Mouse (Mus musculus) heart, adult 8-10 months (tissue): Measurements from ENCODE around the gene Dixdc1. TPM values are rescaled to one million over a fixed set of nuclear protein-coding genes. Genes with fewer than 3 reads are reported as not detected.
A peak's percentile ranks its signal among the peaks of the same experiment; 100 is the strongest.

Experiments used
- DNase-seq: peaks from one replicate; pipeline ENCODE4 v3.0.0; 2022; ENCODE audit warnings: low spot score
- total RNA-seq, 4 experiments: library from RNA; stranded (reverse); gene quantifications; 2 replicates each; pipeline ENCODE4 v1.2.4; 2022

The Dixdc1 gene
- 10 to 100 TPM in 1 of 4 experiments, 1 to 10 TPM in 3; 5.3 to 12.8 (median 6.1) TPM for total RNA-seq

- peak; percentile 94 for DNase-seq
These were observed at the start of gene Dixdc1 for GRCm38 (mm10) chr9:50738914-50739870. TSS of gene Dixdc1 (minus strand) at chr9:50739517.

DNA sequence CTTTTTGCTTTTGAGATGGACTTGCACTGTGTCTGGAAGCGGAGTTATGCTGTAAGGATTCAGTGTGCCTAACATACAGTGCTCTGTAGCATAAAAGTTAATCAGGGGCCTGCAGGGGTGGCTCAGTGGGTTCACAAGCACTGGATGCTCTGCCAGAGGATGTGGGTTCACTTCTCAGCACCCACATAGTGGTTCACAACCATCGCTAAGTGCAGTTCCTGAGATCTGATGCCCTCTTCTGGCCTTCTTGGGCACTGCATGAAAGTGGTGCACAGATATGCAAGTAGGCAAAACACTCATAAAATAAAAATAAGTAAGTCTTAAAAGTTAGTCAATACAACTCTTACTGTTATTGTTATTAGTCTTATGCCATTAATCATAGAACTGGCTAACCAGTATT lies 42.8 kb upstream of the Dixdc1 start:
- DNase-seq: no peak

DNA sequence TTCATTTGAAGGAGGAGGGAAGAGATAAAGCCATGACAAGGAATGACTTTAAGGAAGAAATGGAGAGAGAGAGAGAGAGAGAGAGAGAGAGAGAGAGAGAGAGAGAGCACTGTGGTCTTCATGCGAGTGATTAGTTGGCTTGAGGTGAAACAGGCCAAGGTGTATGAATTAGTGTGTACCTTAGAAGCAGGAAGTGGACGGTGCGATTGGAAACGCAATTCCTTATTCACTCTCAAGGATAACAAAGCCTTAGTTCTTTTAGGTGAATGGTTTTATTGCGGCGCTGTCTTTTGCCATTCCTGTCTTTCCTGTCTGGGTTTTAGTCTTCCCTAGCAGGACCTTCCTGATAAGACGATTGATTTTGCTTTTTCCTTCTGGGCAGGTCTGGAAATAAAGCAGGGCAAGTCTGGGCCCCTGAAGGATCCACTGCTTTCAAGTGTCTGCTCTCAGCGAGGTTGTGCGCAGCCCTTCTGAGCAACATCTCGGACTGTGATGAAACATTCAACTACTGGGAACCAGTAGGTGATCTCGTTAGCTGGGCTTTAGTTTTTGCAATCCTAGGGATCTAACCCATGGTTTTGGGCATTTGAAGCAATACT lies 36.9 kb upstream of the Dixdc1 start:
- DNase-seq: no peak

DNA sequence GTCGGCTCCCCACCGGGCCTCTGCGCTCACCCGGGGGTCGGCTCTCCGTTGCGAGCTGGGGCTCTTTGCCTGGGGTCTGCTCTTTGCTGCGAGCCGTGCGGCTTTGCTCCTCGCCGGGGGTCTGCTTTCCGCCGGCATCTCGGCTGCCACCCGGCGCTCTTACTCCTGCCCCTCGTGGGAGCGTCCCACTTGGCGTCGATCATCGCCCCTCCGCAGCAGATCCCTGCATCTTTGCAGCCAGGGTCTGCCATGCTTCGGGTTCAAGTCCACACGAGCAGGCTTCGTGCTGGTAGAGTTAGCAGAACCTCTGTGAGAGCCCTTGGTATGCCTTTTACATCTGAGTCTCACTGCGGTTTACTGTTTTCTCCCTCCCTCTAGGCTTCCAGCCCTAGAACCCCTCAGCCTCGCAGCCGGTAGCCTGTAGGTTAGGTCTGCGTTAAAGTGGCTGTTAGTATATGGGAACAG lies 36.4 kb upstream of the Dixdc1 start:
- no peak for DNase-seq

GRCm38 (mm10) chr9:50774991-50775612 lies 35.8 kb upstream of the Dixdc1 start, which contains the start of the genes Alg9 and 1110032A03Rik:
TSS of gene Alg9 (plus strand) at chr9:50775019.
TSS of gene 1110032A03Rik (minus strand) at chr9:50775520.
- DNase-seq: peak; percentile 87

GRCm38 (mm10) chr9:50774026-50774462 lies 34.7 kb upstream of the Dixdc1 start:
- DNase-seq: no peak

DNA sequence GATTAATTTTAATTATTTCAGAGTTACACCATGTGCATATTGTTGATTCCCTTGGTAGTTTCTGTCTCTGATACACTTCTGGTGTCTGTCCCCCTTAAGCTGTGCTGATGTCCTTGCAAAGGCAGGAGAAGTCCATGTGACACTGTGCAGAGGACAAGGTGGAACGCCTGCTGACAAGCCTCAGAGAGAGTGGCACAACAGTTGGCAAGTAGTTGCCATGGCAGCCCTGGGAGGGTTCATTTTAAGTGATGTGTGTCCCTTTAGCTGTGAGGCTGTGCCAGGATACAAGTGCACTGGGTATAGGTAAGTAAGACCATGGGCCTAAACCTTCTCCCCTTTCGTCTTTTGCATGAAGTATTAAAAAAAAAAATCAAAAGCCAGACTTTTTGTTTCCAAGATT lies 30.7 kb upstream of the Dixdc1 start:
- DNase-seq: no peak

GRCm38 (mm10) chr9:50768107-50769002 lies 29.0 kb upstream of the Dixdc1 start, which contains the start of gene Fdxacb1:
TSS of gene Fdxacb1 (plus strand) at chr9:50768236.
- DNase-seq: peak; percentile 98

DNA sequence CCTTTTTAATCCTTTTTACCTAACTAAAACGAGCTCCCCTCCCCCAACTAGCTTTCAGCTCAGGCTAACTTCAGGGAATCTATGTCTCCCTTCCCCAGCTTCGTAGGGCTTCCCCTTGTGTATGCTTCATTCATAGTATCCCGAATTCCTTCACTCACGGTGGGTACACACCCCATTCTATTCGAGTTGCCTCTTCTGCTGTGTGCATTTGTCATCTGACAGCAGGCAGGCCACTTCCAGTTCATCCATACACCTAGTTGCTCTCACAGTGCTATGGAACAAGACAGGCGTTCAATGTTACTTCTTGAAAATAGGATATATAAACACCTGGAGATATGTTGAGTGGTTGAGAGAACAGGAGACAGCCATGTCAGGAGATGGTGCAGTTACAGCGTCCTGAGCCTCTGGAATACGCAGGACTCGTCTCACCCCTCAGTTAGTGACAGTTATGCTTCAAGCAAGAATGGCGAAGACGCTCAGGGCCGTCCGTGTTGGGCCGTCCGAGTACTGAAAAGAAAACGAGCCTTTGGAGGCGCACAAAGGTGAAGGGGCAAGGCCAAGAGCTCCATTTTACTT lies 28.3 kb upstream of the Dixdc1 start:
- DNase-seq: no peak

DNA sequence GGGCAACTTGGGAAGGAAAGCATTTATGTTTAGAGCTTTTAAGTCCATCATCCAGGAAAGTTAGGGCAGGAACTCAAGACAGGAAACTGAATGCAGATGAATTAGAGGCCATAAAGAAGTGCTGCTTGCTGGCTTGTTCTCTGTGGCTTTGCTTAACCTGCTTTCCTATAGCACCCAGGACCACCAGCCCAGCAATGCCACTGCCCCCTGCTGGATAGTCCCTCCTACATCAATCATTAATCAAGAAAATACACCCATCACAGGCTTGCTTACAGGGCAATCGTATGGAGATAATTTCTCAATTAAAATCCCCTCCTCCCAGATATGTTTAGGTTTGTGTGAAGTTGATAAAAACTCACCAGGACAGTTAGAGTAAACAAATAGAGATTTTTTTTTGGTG lies 24.0 kb upstream of the Dixdc1 start:
- DNase-seq: no peak

DNA sequence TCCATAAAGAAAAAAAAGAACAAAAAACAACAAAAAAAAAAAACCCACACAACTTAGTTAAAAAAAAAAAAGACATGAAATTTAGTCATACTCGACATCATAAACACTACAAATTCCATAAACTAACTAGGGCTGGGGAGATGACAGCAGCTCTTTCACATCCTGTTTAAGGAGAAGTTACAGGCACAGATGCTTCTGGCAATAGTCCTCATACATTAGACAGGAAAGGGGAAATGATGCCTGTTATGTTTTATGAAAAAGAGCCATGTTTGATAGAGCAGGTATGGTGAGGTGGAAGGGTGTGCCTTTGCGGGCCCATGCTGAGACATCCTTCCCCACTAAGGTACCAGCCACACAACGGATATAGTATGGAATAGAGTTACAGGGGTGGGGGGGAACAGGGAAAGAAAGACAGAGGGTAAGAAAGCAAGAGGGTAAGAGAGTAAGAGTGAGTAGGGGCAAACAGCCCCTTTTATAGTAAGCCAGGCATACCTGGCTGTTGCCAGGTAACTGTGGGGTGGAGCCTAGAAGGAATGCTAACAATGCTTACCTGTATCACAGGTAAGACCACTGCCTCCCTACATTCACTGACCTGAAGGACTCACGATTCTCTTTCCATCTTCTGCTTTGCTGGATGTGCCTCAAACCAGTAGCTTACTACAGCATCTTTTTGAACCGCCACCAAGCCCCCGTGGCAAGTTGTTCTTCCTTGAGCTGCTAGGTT lies 22.4 kb upstream of the Dixdc1 start:
- no peak for DNase-seq

- DNase-seq: no peak
These were observed 17.4 kb upstream of the Dixdc1 start for GRCm38 (mm10) chr9:50756711-50757110.

GRCm38 (mm10) chr9:50753947-50754346 lies 14.6 kb upstream of the Dixdc1 start:
- DNase-seq: no peak

- peak; percentile 90 for DNase-seq
These were observed 13.7 kb upstream of the Dixdc1 start for GRCm38 (mm10) chr9:50752784-50753615.

DNA sequence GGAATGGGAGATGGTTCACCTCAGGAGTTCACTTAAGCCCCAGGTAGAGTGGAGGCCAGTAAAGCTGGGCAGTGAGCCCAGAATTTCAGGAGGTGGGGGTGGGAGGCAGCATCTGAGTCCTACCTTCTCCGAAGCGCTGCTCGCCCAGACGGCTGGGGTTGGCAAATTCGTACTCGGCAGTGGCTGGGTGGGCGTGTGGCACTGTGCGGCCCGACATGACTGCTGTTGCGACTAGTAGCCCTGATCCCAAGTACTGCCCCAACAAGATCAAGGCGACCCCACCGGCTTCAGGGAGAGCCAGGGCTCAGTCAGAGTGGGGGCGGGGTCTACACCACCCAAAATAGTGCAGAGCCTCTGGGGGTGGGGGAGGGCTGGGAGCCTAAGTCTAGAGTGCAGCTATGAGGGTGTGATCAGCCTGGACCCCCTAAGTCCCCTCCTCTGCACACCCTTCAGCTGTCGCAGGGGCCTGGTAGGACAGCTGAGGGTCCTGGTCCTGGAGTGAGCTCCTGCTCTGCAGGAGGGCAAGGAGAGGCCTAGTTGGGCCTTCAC lies 12.8 kb upstream of the Dixdc1 start, which contains the start of gene Hspb2:
Gene Hspb2 (minus strand): TSS at position 301 of the 549 bp plus-strand sequence.
- no peak for DNase-seq

GRCm38 (mm10) chr9:50751323-50751722 lies 12.0 kb upstream of the Dixdc1 start, which contains the start of gene Cryab:
TSS of gene Cryab (plus strand) at chr9:50751325.
- no peak for DNase-seq

- DNase-seq: no peak
These were observed 11.4 kb upstream of the Dixdc1 start for GRCm38 (mm10) chr9:50750706-50751105.

DNA sequence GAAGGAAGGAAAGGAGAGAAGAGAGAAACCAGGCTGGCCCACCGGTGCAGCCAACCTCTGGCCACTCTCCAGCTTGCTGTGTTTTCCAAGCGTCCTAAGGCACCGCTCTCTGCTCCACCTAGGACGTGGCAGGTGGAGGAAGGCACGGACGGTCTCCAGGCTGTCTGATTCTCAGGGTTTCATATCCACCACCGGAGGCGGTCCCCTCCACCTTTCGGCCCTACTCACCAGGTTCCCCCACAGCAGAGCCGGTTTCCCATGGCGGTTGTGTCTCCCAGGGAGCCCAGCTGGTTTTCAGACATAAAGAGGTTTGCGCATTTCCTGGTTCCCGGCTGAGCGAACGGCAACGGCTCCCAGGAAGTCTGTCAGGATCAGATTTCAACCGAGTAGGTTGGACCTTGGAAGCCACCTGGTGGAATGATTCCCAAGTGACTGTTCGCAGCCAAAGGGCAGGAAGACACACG lies 6.9 kb upstream of the Dixdc1 start, which contains the start of gene 2310030G06Rik:
Gene 2310030G06Rik (minus strand): TSS at position 323 of the 464 bp plus-strand sequence.
- DNase-seq: no peak
